Mouse (Mus musculus): Measurements from ENCODE around the gene Slc22a14. TPM values are rescaled to one million over a fixed set of nuclear protein-coding genes. Genes with fewer than 3 reads are reported as not detected.
A peak's percentile ranks its signal among the peaks of the same experiment; 100 is the strongest.

The Slc22a14 gene
- polyA plus RNA-seq, 1 experiment from 2014 or later, result not detected

DNA sequence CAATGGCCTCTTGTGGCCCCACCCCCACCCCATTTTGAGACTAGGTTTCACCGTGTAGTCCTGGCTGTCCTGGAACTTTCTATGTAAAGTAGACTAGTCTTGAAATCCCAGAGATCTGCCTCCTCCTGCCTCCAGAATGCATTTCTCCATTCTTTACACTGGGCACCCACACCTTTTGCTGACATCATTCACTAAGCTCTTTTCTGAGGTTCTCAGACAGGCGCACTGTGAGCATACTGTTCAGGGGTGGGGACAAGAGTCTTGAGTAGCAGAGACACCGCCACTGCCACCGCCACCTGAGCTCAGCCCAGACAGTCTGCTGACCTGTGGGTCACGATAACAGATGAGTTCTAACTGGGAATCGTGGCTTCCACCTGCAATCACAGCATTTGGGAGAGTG is 9.4 kb downstream of the Slc22a14 start:
- Histone ChIP-seq H3K4me1 (replicated peaks) (peaks cover 7% of the 10 kb centered on the region), H3K4me3 (replicated peaks) (no peak overlapping the region), H3K27ac (no peak overlapping the region), H3K9me3 (no peaks in the 10 kb centered on the region), H3K36me3 (peaks cover 13% of the 10 kb centered on the region), H3K9ac (replicated peaks) (no peak overlapping the region), H3K4me2 (no peak overlapping the region), H3K27me3 (no peaks in the 10 kb centered on the region)
- no peak for ATAC-seq (ENCODE audit: insufficient number of reproducible peaks, insufficient read depth, low FRiP score, low TSS enrichment, low read depth)
- WGBS, result 80% methylated on average over 6 of the region's 6 CpGs

DNA sequence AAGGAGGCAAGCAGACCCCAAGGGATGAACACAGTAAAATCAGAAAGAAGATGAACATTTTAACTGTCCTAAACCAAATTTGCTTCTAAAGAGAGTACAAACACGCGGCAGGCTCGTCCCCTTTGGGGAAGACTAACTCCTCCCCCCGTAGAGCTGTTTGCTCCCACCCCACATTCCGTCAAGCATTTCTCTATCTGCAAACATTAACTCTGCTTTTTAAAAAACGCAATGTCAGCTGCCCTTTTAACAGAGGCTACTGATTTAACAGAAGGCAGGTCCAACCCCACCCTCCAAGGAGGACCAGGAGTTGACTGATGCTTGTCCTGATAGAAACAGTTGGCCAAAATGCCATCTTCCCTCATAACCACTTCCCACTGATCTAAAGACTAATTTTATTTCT is 11.4 kb downstream of the Slc22a14 start:
- no peak overlapping the region for H3K9ac ChIP-seq (replicated peaks)
- peaks cover 7% of the 10 kb centered on the region for H3K4me1 ChIP-seq (replicated peaks)
- H3K9me3 ChIP-seq, result no peaks in the 10 kb centered on the region
- H3K27me3 ChIP-seq, result no peaks in the 10 kb centered on the region
- ATAC-seq (ENCODE audit: insufficient number of reproducible peaks, insufficient read depth, low FRiP score, low TSS enrichment, low read depth), result no peak
- no peak overlapping the region for H3K27ac ChIP-seq
- no peak overlapping the region for H3K4me2 ChIP-seq
- peaks cover 23% of the 10 kb centered on the region for H3K36me3 ChIP-seq
- WGBS, result 78% methylated on average over 6 of the region's 6 CpGs
- no peak overlapping the region for H3K4me3 ChIP-seq (replicated peaks)

DNA sequence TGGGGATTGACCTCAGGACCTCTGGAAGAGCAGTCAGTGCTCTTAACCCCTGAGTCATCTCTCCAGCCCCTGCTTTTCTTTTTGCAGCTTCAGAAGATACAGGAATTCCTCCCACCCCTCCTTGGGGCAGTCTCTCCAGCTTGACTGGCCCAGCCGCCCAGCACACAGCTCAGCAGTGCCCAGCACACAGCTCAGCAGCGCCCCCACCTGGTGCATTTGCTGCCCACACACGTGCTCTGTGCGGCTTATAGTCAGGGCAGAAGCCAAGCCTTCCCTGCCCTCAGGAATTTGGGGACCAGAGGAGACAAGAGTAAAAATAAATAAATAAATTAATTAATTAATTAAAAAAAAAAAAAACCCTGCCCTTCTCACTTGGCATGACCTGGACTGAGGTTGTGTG is 13.3 kb downstream of the Slc22a14 start:
- no peak overlapping the region for H3K4me3 ChIP-seq (replicated peaks)
- 0 out of 2 replicates have a peak, but pooled peaks have one; percentile 64 for ATAC-seq (ENCODE audit: insufficient number of reproducible peaks, insufficient read depth, low FRiP score, low TSS enrichment, low read depth)
- H3K4me1 ChIP-seq (replicated peaks), result no peaks in the 10 kb centered on the region
- H3K9me3 ChIP-seq, result no peaks in the 10 kb centered on the region
- no peak overlapping the region for H3K27ac ChIP-seq
- H3K9ac ChIP-seq (replicated peaks), result no peak overlapping the region
- H3K36me3 ChIP-seq, result peaks cover 40% of the 10 kb centered on the region
- WGBS, result 31% methylated on average over 4 of the region's 4 CpGs
- H3K4me2 ChIP-seq, result no peak overlapping the region
- no peaks in the 10 kb centered on the region for H3K27me3 ChIP-seq

DNA sequence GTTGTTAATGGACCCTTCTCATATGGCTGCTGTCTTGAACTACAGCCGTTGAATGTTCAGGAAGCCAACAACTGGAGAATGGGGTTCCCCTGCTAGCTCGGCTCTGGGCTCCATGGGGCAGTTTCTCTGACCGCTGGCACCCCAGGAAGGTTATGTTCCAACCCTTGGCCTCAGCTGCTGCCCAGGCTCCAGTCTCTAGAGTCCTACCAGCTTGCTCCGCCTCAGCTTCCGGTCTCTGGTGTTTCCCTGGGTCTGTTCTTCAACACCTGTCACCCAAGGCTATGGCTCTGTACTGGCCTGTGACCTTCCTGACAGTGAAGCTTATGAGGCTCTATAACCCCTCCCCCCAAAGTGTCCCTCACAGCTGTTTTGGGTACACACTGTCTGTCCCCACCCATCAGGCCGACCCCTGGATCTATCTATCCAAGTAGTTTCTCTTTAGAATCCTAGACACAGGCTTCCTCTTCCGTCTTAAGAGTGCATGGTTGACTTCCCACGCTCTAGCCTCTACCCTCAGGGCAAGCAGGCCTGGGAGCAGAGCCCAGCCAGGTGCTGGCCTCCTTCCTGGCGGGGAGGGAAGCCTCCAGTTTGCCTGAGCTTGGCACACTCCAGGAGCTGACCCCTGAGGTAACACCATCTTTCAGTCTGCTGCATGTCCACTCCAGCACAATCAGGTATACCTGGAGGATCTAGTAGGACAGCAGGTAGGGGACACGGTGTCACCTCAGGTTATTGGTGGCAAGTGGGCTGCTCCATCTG is 14.2 kb downstream of the Slc22a14 start:
- Histone ChIP-seq H3K4me2 (no peak overlapping the region), H3K27ac (no peak overlapping the region), H3K4me1 (replicated peaks) (no peaks in the 10 kb centered on the region), H3K36me3 (peaks cover 49% of the 10 kb centered on the region), H3K9me3 (no peaks in the 10 kb centered on the region), H3K9ac (replicated peaks) (no peak overlapping the region), H3K4me3 (replicated peaks) (no peak overlapping the region), H3K27me3 (no peaks in the 10 kb centered on the region)
- no peak for ATAC-seq (ENCODE audit: insufficient number of reproducible peaks, insufficient read depth, low FRiP score, low TSS enrichment, low read depth)
- 90% methylated on average over 10 of the region's 10 CpGs for WGBS

DNA sequence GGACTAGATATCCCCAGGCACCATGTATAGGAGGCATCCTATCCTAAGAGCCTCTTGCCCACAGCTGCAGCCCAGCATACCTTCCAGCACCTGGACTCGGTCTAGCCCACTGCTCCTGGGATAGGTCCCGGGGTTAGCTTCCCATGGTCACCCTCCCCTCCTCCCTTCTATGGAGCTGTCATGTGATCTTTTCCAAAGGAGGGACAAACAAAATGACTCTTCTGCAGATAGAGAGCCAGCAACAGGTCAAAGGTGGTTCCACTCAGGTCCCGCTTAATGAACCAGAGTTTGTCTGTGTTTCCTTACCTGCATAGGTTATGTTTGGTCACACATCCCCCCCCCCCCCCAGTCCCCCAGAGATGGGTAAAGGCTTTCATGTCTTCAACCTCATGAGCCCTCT is 14.8 kb downstream of the Slc22a14 start:
- Histone ChIP-seq H3K36me3 (peaks cover 55% of the 10 kb centered on the region), H3K4me3 (replicated peaks) (no peak overlapping the region)
- WGBS, result 85% methylated on average over 3 of the region's 3 CpGs

DNA sequence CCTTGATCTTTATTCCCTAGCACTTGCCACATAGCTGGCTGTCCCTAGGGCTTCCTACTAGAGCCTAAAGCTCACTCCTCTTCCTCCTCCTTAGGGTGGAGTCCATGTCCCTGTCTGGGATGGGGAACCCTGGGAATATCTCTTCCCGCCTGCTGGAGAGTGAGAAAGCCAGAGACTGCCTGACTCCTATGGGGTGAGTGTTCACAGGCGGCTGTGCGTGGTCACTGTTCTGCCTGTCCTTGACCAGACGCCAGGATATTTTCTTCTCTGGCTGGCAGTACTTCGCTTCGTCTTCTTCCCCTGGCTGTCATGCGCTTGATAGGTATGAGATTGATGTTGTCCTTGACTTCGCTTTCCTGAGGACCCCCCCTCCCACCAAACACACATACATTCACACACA is 19.0 kb downstream of the Slc22a14 start:
- no peak overlapping the region for H3K9ac ChIP-seq (replicated peaks)
- H3K27me3 ChIP-seq, result no peaks in the 10 kb centered on the region
- peaks cover 76% of the 10 kb centered on the region for H3K36me3 ChIP-seq
- H3K4me3 ChIP-seq (replicated peaks), result no peak overlapping the region
- ATAC-seq (ENCODE audit: insufficient number of reproducible peaks, insufficient read depth, low FRiP score, low TSS enrichment, low read depth), result no peak
- H3K4me2 ChIP-seq, result no peak overlapping the region
- 90% methylated on average over 8 of the region's 8 CpGs for WGBS
- no peak overlapping the region for H3K27ac ChIP-seq
- no peaks in the 10 kb centered on the region for H3K9me3 ChIP-seq
- peaks cover 7% of the 10 kb centered on the region for H3K4me1 ChIP-seq (replicated peaks)

More for the DNA sequence above, 14.8 kb downstream of the Slc22a14 start:
- no peak overlapping the region for H3K9ac ChIP-seq (replicated peaks)
- H3K9me3 ChIP-seq, result no peaks in the 10 kb centered on the region
- no peak overlapping the region for H3K4me2 ChIP-seq
- no peaks in the 10 kb centered on the region for H3K4me1 ChIP-seq (replicated peaks)
- no peak overlapping the region for H3K27ac ChIP-seq
- H3K27me3 ChIP-seq, result no peaks in the 10 kb centered on the region
- no peak for ATAC-seq (ENCODE audit: insufficient number of reproducible peaks, insufficient read depth, low FRiP score, low TSS enrichment, low read depth)

DNA sequence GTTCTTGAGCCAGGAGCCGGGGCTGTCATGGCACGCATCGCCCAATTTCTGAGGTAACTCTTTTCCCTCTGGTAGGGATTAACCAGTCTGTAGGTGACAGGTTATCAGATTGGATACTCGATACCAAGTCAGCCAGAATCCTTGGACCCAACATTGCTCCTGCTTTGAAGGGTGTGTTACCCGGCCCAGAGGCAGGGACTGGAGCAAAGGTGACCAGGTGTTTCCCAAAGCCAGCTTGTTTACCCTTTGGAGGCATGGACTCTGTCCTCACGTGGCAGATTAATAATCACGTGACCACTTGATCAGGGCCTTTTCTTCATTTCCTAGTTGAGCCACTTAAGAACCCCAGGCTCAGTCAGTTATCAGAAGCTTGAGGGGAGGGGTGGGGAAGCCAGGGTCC is 22.6 kb downstream of the Slc22a14 start:
- WGBS, result 90% methylated on average over 7 of the region's 7 CpGs
- no peaks in the 10 kb centered on the region for H3K9me3 ChIP-seq
- H3K27me3 ChIP-seq, result peaks cover 4% of the 10 kb centered on the region; the same call in 1 of the 2 replicates
- 0 out of 2 replicates have a peak overlapping the region, but pooled peaks have one; percentile 89 for H3K9ac ChIP-seq (replicated peaks)
- peak overlapping the region; percentile 84; the same call in 1 of the 2 replicates for H3K4me3 ChIP-seq (replicated peaks)
- H3K4me2 ChIP-seq, result peak overlapping the region; percentile 77
- no peak overlapping the region for H3K27ac ChIP-seq
- peaks cover 48% of the 10 kb centered on the region for H3K36me3 ChIP-seq
- peaks cover 14% of the 10 kb centered on the region for H3K4me1 ChIP-seq (replicated peaks)
- ATAC-seq (ENCODE audit: insufficient number of reproducible peaks, insufficient read depth, low FRiP score, low TSS enrichment, low read depth), result no peak

DNA sequence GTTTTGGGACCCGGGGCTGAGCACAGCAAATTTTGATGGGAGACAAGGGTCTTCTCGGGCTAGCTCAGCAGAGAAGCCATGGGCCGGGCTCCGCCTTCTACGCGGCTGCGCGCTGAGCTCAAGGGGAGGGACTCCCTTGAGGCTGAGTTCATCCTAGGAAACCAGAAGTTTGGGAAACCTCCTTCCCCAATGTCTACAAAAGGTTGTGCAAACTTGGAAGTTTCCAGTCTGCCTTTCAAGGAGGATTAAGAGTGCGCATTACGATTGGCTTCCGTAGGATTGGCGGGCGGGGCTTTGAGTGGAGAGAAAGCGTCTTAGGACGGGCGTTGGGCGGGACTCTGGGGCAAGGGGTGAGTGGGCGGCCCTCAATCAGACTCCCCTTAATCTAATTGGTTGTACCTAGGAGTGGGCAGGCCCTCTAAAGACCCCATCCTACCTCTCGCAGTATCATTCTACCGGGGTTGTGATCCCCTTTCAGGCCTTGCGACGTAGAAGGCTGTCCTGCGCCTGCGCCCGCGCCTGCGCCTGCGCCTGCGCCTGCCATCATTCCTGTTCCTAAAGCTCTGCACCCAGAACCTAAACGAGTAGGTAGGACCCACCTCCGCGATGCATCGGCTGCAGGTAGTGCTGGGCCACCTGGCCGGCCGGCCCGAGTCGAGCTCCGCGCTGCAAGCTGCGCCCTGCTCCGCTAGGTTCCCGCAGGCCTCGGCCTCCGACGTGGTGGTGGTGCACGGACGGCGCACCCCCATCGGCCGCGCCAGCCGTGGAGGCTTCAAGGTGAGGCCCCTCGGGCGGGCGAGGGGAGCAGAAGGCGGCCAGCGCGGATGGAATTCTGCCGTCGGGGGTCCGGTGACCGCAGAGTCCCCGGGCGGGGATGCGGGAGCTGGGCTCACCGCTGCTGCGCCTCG is 24.2 kb downstream of the Slc22a14 start, which contains the start of gene Myd88:
Gene Myd88, minus strand, starts transcription at position 503 of the 908 bp plus-strand sequence.
- ATAC-seq (ENCODE audit: insufficient number of reproducible peaks, insufficient read depth, low FRiP score, low TSS enrichment, low read depth), result peak; percentile 99
- H3K9me3 ChIP-seq, result no peaks in the 10 kb centered on the region
- peak within 1 kb of the TSS; percentile 84 for H3K4me3 ChIP-seq (replicated peaks)
- H3K36me3 ChIP-seq, result peaks cover 32% of the 10 kb centered on the region
- H3K4me1 ChIP-seq (replicated peaks), result peaks cover 14% of the 10 kb centered on the region
- WGBS, result under 1% methylated on average over 68 of the region's 68 CpGs
- H3K27ac ChIP-seq, result peak within 1 kb of the TSS; percentile 91
- peaks cover 4% of the 10 kb centered on the region; the same call in 1 of the 2 replicates for H3K27me3 ChIP-seq
- peak within 1 kb of the TSS; percentile 89 for H3K9ac ChIP-seq (replicated peaks)
- peak within 1 kb of the TSS; percentile 77 for H3K4me2 ChIP-seq

DNA sequence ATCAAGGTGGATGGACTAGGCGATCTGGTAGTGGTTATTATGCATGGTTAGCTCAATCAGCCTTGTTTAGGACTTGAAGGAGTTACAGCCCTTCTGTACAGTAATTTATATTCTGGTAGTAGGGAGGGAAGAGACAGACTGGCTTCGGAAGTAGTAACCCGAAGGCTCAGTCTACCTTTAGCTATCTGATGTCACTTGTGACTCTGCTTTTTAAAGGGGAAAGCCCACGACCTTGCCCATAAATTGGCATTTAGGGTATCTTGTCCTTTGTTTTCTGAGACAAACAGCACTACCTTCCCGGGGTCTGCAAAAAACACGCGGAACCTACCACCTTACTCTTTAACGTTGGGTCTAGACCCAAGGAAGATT is 25.2 kb downstream of the Slc22a14 start:
- Histone ChIP-seq H3K4me2 (peak overlapping the region; percentile 77), H3K4me3 (replicated peaks) (peak overlapping the region; percentile 84), H3K27ac (peak overlapping the region; percentile 91), H3K27me3 (peaks cover 4% of the 10 kb centered on the region; the same call in 1 of the 2 replicates), H3K9ac (replicated peaks) (peak overlapping the region; percentile 66; the same call in 1 of the 2 replicates), H3K4me1 (replicated peaks) (peaks cover 14% of the 10 kb centered on the region), H3K9me3 (no peaks in the 10 kb centered on the region), H3K36me3 (peaks cover 23% of the 10 kb centered on the region)
- no peak for ATAC-seq (ENCODE audit: insufficient number of reproducible peaks, insufficient read depth, low FRiP score, low TSS enrichment, low read depth)
- 5% methylated on average over 8 of the region's 8 CpGs for WGBS

DNA sequence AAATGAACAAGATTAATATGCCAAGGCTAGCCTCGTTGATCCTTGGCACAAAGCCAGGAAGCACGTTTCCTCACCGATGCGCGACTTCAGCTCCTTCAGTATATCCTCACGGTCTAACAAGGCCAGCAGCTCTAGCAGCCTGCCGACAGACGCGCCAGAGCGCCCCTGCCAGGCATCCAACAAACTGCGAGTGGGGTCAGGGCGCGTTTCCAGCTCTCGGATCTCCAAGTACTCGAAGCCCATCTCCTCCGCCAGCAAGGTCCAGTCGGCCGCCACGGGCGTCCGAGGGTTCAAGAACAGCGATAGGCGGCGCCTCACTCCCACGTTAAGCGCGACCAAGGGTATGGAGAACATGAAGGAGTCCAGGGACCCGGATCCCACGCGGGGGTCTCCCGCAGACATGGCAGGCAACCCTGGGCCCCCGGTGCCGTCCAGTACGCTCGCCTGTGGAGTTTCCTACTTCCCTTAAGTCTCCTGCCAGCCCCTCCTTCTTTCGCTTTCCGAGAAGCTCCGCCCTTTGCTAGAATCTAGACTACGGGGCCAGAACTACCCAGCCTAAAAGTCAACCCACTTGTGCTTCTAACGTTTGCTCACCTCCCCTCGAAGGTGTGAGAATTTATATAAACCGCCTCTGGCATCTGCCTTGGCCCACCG is 25.7 kb downstream of the Slc22a14 start, which contains the start of gene Acaa1a:
Gene Acaa1a, plus strand, starts transcription at position 119 of the 654 bp plus-strand sequence.
- H3K4me1 ChIP-seq (replicated peaks), result peaks cover 14% of the 10 kb centered on the region
- peak within 1 kb of the TSS; percentile 91 for H3K27ac ChIP-seq
- H3K9ac ChIP-seq (replicated peaks), result peak within 1 kb of the TSS; percentile 66
- H3K4me3 ChIP-seq (replicated peaks), result peak within 1 kb of the TSS; percentile 84
- peaks cover 17% of the 10 kb centered on the region for H3K36me3 ChIP-seq
- no peak for ATAC-seq (ENCODE audit: insufficient number of reproducible peaks, insufficient read depth, low FRiP score, low TSS enrichment, low read depth)
- H3K4me2 ChIP-seq, result peak within 1 kb of the TSS; percentile 77
- H3K9me3 ChIP-seq, result no peaks in the 10 kb centered on the region
- under 1% methylated on average over 43 of the region's 43 CpGs for WGBS
- peaks cover 4% of the 10 kb centered on the region; the same call in 1 of the 2 replicates for H3K27me3 ChIP-seq

Measured in limb, embryonic 12.5 days (tissue).